Mouse (Mus musculus): Measurements from ENCODE around the gene Lnpk. TPM values are rescaled to one million over a fixed set of nuclear protein-coding genes. Genes with fewer than 3 reads are reported as not detected.

Gene Lnpk
- 6.3 TPM for polyA plus RNA-seq (2012; fragmentation: generic; extraction: Trizol)

DNA sequence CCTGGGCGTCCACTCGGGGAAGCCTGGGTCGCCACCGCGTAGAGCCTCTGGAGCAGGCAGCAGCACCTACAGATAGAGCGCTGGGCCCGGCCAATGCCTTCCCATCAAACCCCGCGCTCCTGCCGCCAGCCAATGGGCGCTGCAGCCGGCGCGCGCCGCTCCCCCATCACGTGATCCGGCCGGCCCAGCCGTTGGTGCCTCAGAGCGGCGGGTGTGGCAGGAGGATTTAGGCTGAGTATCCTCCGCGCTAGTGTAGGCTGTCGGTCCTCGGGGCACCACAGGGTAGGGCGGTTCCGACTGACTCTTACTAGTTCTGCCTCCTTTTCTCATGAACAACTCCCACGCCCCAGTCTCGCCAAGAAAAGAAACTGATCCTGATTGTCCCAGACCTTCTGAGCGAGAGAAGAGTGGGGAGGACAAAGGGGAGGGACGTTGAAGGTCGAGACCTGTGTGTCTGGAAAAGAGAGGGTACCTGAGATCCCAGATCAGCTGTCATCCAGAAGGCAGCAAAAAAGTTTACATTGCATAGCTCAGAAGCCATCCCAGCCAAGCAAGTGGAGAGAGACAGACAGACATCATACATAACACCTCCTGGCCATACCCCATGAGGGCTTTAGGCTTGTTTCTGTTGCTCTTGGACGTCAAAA, at the start of gene Lnpk:
Lnpk (minus strand) TSS at position 593 of the 647 bp plus-strand sequence.
- peak; percentile 84 for TF ChIP-seq POLR2A (IDR thresholded peaks at IDR 0.05; ENCODE audit: insufficient read length, low read depth)
- TF ChIP-seq USF1 (IDR thresholded peaks at IDR 0.05; ENCODE audit: low read depth) = peak; percentile 94
- TF ChIP-seq REST (IDR thresholded peaks at IDR 0.05; ENCODE audit: insufficient read depth, insufficient read length) = no peak
- no peak for TF ChIP-seq MYOD1 (IDR thresholded peaks at IDR 0.05; ENCODE audit: control insufficient read depth in 1 of 3, insufficient read length in 2 of 3, low read depth in 2 of 3)
- peak; percentile 25 for TF ChIP-seq SRF (IDR thresholded peaks at IDR 0.05; ENCODE audit: control insufficient read depth, insufficient read length, low read depth)
- TF ChIP-seq E2F4 (IDR thresholded peaks at IDR 0.05; ENCODE audit: insufficient read depth) = peak; percentile 77
- TF ChIP-seq MAX (IDR thresholded peaks at IDR 0.05; ENCODE audit: low read depth) = no peak
- TF ChIP-seq POLR2AphosphoS2 (IDR thresholded peaks at IDR 0.05; ENCODE audit: insufficient read length, low read depth) = peak; percentile 86
- TF ChIP-seq TCF12 (IDR thresholded peaks at IDR 0.05; ENCODE audit: insufficient read depth, poor library complexity, severe bottlenecking) = no peak
- no peak for TF ChIP-seq TCF3 (IDR thresholded peaks at IDR 0.05; ENCODE audit: insufficient read length, low read depth)
- TF ChIP-seq MYOG (IDR thresholded peaks at IDR 0.05; ENCODE audit: control insufficient read depth in 1 of 3, insufficient read depth in 1 of 3, insufficient read length in 2 of 3, low read depth in 2 of 3) = no peak
- no peak for TF ChIP-seq CEBPB (IDR thresholded peaks at IDR 0.05; ENCODE audit: insufficient read depth, poor library complexity, severe bottlenecking)
- Histone ChIP-seq H3K4me2 (ENCODE audit: low read depth) (peak within 1 kb of the TSS; percentile 99), H3K79me2 (ENCODE audit: control insufficient read depth, insufficient read depth) (peaks cover 43% of the 10 kb centered on the region), H3K27me3 (ENCODE audit: control insufficient read depth, insufficient read depth, insufficient read length) (no peaks in the 10 kb centered on the region), H3ac (ENCODE audit: control insufficient read depth, insufficient read length) (peak within 1 kb of the TSS; percentile 66), H3K36me3 (ENCODE audit: control insufficient read depth, insufficient read depth) (no peaks in the 10 kb centered on the region), H3K4me3 (peak within 1 kb of the TSS; percentile 76)

GRCm38 (mm10) chr2:74620368-74620767, 41.1 kb upstream of the Lnpk start:
- TF ChIP-seq TCF3 (IDR thresholded peaks at IDR 0.05; ENCODE audit: insufficient read length, low read depth) (no peak), SRF (IDR thresholded peaks at IDR 0.05; ENCODE audit: control insufficient read depth, insufficient read length, low read depth) (no peak), E2F4 (IDR thresholded peaks at IDR 0.05; ENCODE audit: insufficient read depth) (no peak), REST (IDR thresholded peaks at IDR 0.05; ENCODE audit: insufficient read depth, insufficient read length) (no peak), TCF12 (IDR thresholded peaks at IDR 0.05; ENCODE audit: insufficient read depth, poor library complexity, severe bottlenecking) (no peak), MYOD1 (IDR thresholded peaks at IDR 0.05; ENCODE audit: control insufficient read depth in 1 of 3, insufficient read length in 2 of 3, low read depth in 2 of 3) (no peak), CEBPB (IDR thresholded peaks at IDR 0.05; ENCODE audit: insufficient read depth, poor library complexity, severe bottlenecking) (no peak), POLR2AphosphoS2 (IDR thresholded peaks at IDR 0.05; ENCODE audit: insufficient read length, low read depth) (no peak), MAX (IDR thresholded peaks at IDR 0.05; ENCODE audit: low read depth) (no peak), USF1 (IDR thresholded peaks at IDR 0.05; ENCODE audit: low read depth) (no peak), POLR2A (IDR thresholded peaks at IDR 0.05; ENCODE audit: insufficient read length, low read depth) (no peak), MYOG (IDR thresholded peaks at IDR 0.05; ENCODE audit: control insufficient read depth in 1 of 3, insufficient read depth in 1 of 3, insufficient read length in 2 of 3, low read depth in 2 of 3) (no peak)
- H3ac ChIP-seq (ENCODE audit: control insufficient read depth, insufficient read length) = no peak overlapping the region
- H3K79me2 ChIP-seq (ENCODE audit: control insufficient read depth, insufficient read depth) = no peaks in the 10 kb centered on the region
- H3K4me2 ChIP-seq (ENCODE audit: low read depth) = no peak overlapping the region
- peaks cover 23% of the 10 kb centered on the region for H3K27me3 ChIP-seq (ENCODE audit: control insufficient read depth, insufficient read depth, insufficient read length)
- no peaks in the 10 kb centered on the region for H3K36me3 ChIP-seq (ENCODE audit: control insufficient read depth, insufficient read depth)
- H3K4me3 ChIP-seq = no peak overlapping the region

DNA sequence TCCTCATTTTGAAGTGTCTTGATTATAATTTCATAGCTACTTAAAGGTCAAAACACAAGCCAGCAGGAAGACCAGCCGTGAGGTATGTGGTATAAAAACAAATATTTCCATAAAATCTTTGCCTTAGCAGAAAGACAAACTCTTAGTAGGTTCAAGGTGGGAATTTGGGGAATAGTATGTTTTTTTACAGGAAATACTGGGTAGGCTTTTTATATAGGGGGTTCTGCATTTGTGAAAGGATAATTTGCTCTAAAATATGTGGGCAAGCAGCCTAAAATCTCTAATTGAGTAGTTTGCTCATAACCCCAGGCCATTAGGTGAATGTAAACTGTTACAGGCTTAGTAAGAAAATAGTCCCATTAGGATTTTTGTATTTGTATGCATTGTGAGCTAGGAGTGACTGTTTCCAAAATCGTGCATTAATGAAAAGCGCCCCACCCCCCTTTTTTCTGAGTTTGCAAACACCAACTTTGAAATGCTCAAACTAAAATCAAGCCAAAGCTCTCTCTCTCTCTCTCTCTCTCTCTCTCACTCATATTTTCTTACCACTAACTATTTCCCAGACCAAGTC, 40.5 kb upstream of the Lnpk start:
- H3K36me3 ChIP-seq (ENCODE audit: control insufficient read depth, insufficient read depth) = no peaks in the 10 kb centered on the region
- H3K79me2 ChIP-seq (ENCODE audit: control insufficient read depth, insufficient read depth) = no peaks in the 10 kb centered on the region
- no peak for TF ChIP-seq REST (IDR thresholded peaks at IDR 0.05; ENCODE audit: insufficient read depth, insufficient read length)
- no peak for TF ChIP-seq TCF12 (IDR thresholded peaks at IDR 0.05; ENCODE audit: insufficient read depth, poor library complexity, severe bottlenecking)
- no peak for TF ChIP-seq USF1 (IDR thresholded peaks at IDR 0.05; ENCODE audit: low read depth)
- TF ChIP-seq POLR2A (IDR thresholded peaks at IDR 0.05; ENCODE audit: insufficient read length, low read depth) = no peak
- TF ChIP-seq E2F4 (IDR thresholded peaks at IDR 0.05; ENCODE audit: insufficient read depth) = no peak
- H3K4me3 ChIP-seq = no peak overlapping the region
- peaks cover 23% of the 10 kb centered on the region for H3K27me3 ChIP-seq (ENCODE audit: control insufficient read depth, insufficient read depth, insufficient read length)
- H3K4me2 ChIP-seq (ENCODE audit: low read depth) = no peak overlapping the region
- H3ac ChIP-seq (ENCODE audit: control insufficient read depth, insufficient read length) = no peak overlapping the region

DNA sequence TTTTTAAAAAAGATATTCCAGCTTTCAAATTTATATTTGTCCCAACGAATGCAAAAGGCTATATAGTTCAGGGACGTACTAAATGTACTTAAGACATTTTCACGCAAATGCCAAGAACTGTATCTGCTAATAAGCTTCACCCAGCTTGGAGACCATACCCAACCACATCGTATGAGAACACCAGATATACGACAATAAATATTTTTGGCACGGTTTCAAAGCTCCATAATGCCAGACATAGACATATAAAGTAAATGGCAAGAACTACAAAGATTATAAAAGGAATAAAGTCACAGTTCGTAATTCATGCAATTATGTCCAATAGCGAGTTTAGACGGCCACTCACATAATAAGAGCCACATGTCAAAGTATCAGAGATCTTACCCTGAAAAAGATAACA, 38.5 kb upstream of the Lnpk start:
- TF ChIP-seq MAX (IDR thresholded peaks at IDR 0.05; ENCODE audit: low read depth) (no peak), SRF (IDR thresholded peaks at IDR 0.05; ENCODE audit: control insufficient read depth, insufficient read length, low read depth) (no peak), CEBPB (IDR thresholded peaks at IDR 0.05; ENCODE audit: insufficient read depth, poor library complexity, severe bottlenecking) (no peak), POLR2AphosphoS2 (IDR thresholded peaks at IDR 0.05; ENCODE audit: insufficient read length, low read depth) (no peak), E2F4 (IDR thresholded peaks at IDR 0.05; ENCODE audit: insufficient read depth) (no peak)
- Histone ChIP-seq H3K4me2 (ENCODE audit: low read depth) (no peak overlapping the region), H3K79me2 (ENCODE audit: control insufficient read depth, insufficient read depth) (no peaks in the 10 kb centered on the region), H3K4me3 (no peak overlapping the region), H3K36me3 (ENCODE audit: control insufficient read depth, insufficient read depth) (no peaks in the 10 kb centered on the region), H3K27me3 (ENCODE audit: control insufficient read depth, insufficient read depth, insufficient read length) (peaks cover 23% of the 10 kb centered on the region), H3ac (ENCODE audit: control insufficient read depth, insufficient read length) (no peak overlapping the region)

DNA sequence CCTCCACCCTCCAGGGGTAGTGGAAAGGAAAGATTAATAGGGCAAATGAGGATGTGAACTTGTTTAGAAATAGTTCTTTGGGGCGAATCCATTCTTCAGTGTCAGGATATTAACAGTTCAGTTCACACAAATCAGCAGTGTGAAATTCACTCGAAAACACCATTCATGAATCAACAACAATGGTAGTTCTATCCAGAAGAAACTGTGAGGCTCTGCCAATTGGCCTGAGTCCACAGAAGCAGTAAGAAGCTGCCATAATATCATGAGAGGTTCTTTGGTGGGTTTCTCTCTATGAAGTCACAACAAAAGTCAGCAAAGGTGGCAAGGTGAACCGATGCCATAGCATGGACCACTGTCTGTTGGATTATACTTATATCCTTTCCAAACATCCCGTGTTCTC, 32.2 kb upstream of the Lnpk start:
- H3K27me3 ChIP-seq (ENCODE audit: control insufficient read depth, insufficient read depth, insufficient read length) = no peaks in the 10 kb centered on the region
- no peaks in the 10 kb centered on the region for H3K79me2 ChIP-seq (ENCODE audit: control insufficient read depth, insufficient read depth)
- no peak overlapping the region for H3ac ChIP-seq (ENCODE audit: control insufficient read depth, insufficient read length)
- H3K36me3 ChIP-seq (ENCODE audit: control insufficient read depth, insufficient read depth) = no peaks in the 10 kb centered on the region
- TF ChIP-seq CEBPB (IDR thresholded peaks at IDR 0.05; ENCODE audit: insufficient read depth, poor library complexity, severe bottlenecking) = no peak
- no peak for TF ChIP-seq USF1 (IDR thresholded peaks at IDR 0.05; ENCODE audit: low read depth)
- TF ChIP-seq SRF (IDR thresholded peaks at IDR 0.05; ENCODE audit: control insufficient read depth, insufficient read length, low read depth) = no peak
- TF ChIP-seq POLR2A (IDR thresholded peaks at IDR 0.05; ENCODE audit: insufficient read length, low read depth) = no peak
- no peak for TF ChIP-seq TCF12 (IDR thresholded peaks at IDR 0.05; ENCODE audit: insufficient read depth, poor library complexity, severe bottlenecking)
- TF ChIP-seq MYOD1 (IDR thresholded peaks at IDR 0.05; ENCODE audit: control insufficient read depth in 1 of 3, insufficient read length in 2 of 3, low read depth in 2 of 3) = no peak
- no peak for TF ChIP-seq E2F4 (IDR thresholded peaks at IDR 0.05; ENCODE audit: insufficient read depth)
- TF ChIP-seq MAX (IDR thresholded peaks at IDR 0.05; ENCODE audit: low read depth) = no peak
- no peak for TF ChIP-seq MYOG (IDR thresholded peaks at IDR 0.05; ENCODE audit: control insufficient read depth in 1 of 3, insufficient read depth in 1 of 3, insufficient read length in 2 of 3, low read depth in 2 of 3)
- no peak for TF ChIP-seq TCF3 (IDR thresholded peaks at IDR 0.05; ENCODE audit: insufficient read length, low read depth)
- no peak for TF ChIP-seq POLR2AphosphoS2 (IDR thresholded peaks at IDR 0.05; ENCODE audit: insufficient read length, low read depth)
- no peak overlapping the region for H3K4me3 ChIP-seq
- no peak overlapping the region for H3K4me2 ChIP-seq (ENCODE audit: low read depth)

Data from myocyte (in vitro differentiated cells).